Mouse (Mus musculus): ENCODE results near the gene Toporsl. TPM values are rescaled to one million over a fixed set of nuclear protein-coding genes. Genes with fewer than 3 reads are reported as not detected.

Gene Toporsl
- not detected for polyA plus RNA-seq (2017; shearing (Covaris generic))

- ATAC-seq: no peak
Observed at GRCm38 (mm10) chr4:52595927-52596326, at the start of gene Toporsl. Gene Toporsl (plus strand): TSS chr4:52596274.

- no peak for ATAC-seq
Observed at GRCm38 (mm10) chr4:52557672-52558071, 38.4 kb upstream of the Toporsl start.

DNA sequence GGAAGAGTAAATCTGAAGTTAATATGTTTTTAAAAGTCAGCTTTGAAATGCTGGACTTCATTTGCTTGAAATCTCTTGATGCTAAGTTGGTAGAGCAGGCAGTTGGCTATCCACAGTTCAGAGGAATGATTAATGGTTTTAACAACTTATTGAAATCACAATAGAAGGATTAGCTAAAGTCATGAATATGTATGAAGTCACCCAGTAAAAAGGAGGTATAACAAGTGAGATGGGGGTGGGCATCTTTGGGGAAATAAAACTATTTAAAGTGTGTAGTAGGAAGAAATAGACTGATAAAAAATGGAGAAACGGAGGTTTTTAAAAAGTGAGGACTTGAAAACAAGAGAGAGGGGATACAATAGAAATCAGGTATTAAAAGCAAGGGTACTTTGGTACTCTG lies 38.0 kb upstream of the Toporsl start:
- no peak for ATAC-seq

GRCm38 (mm10) chr4:52563859-52564258 lies 32.2 kb upstream of the Toporsl start:
- ATAC-seq: no peak

DNA sequence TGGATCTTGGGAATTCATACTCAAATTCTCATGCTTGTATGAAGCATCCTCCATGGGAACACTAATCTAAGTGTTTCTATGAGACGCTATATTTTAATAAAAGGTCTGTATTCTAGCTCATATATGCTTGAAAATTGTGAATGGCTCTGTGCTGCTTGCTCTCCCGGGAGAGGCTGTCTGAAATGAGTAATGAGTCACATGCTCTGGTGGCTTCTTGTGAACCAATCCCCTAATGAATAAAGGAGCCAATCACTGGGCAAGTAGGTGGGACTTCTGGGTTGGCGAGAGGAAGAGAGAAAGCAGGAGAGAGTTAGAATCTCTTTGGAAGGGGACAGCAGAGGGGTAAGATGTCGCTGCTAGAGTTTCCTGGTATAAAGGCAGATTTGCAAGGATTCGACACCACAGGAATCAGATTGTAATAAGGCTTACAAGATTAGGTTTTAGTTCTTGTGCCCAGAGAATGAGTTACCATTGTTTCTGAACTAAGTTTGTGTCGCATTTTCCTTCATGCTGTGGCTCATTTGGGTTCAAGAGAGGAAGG lies 9.8 kb upstream of the Toporsl start:
- ATAC-seq: no peak

GRCm38 (mm10) chr4:52593821-52594356 lies 2.2 kb upstream of the Toporsl start:
- ATAC-seq: no peak

- no peak for ATAC-seq
Observed at GRCm38 (mm10) chr4:52594632-52595031, 1.4 kb upstream of the Toporsl start.

GRCm38 (mm10) chr4:52598180-52598881 lies 2.3 kb downstream of the Toporsl start:
- no peak for ATAC-seq

DNA sequence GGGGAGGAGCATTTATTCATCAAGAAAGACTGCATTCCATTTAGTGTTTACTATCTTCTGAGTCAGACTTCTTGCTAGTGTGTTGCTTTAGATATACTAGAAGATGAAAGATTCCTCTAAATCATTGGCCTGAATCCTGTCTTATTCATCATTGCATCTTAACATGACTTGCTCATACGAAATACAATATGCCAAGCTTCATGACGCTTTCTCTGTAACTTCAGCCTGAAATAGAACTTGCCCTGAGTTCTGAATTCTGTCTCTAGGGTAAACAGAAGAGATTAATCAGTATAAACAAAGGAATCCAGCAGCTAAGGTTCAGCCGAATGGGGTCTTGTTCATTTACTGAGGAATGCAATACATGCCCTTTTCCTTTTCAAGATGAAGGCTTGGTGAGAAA lies 10.8 kb downstream of the Toporsl start:
- ATAC-seq: no peak

DNA sequence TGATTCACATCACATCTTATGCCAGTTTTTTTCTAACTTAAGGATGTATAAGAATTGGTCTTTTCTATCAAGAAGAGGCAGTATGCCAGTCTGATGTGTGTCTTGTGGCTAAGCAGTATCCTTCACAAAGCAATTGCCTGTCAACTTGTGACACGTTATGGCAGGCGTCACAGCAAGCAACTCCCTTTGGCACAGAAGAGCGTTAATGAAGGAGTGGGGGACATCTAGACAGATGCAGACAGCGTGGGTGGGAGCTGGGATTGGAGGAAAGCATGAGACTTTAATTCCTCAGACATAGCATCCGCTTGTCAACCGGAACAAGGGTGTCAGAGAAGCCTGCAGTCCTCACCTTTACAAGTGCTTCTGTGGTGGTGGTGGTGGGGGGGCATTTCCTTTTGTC lies 38.9 kb downstream of the Toporsl start:
- no peak for ATAC-seq

GRCm38 (mm10) chr4:52647791-52648190 lies 51.7 kb downstream of the Toporsl start:
- ATAC-seq: no peak

- no peak for ATAC-seq
Observed at GRCm38 (mm10) chr4:52659701-52660100, 63.6 kb downstream of the Toporsl start.

DNA sequence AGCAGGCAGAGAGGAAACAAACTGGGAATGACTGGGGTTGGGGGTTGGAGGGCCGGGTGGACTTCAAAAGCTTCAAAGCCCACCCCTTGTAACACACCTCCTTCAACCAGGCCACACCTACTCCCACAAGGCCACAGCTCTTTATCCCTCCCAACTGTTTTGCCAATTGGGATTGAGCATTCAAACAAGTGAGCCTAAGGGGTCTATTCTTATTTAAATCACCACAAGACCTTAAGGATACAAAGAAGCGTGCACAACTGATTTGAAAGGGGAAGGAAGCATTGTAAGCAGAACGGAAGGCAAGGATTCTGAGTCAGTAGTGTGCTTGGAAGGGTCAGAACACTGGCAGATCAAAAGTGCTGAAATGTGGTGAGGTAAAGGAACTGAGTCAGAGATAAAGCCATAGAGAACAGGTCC lies 64.6 kb downstream of the Toporsl start:
- no peak for ATAC-seq

- ATAC-seq: no peak
Observed at GRCm38 (mm10) chr4:52661311-52661710, 65.2 kb downstream of the Toporsl start.

Other genes with a start within 250 kb of the Toporsl start
- 10 to 100 TPM; 83.7 to 95.4 TPM for gene Smc2, start 157.0 kb upstream of the Toporsl start, polyA plus RNA-seq (2017; shearing (Covaris generic))
- not detected for gene Vma21-ps, start 99.0 kb upstream of the Toporsl start, polyA plus RNA-seq (2017; shearing (Covaris generic))
- not detected for gene Olfr275, start 218.3 kb downstream of the Toporsl start, polyA plus RNA-seq (2017; shearing (Covaris generic))